Mouse (Mus musculus): ENCODE results near the gene Cabp7. TPM values are rescaled to one million over a fixed set of nuclear protein-coding genes. Genes with fewer than 3 reads are reported as not detected.
"Not testable (repeated sequence)": the region's sequence is repeated elsewhere in the genome, so short reads cannot be mapped to it uniquely, and the experiment has no call there.

Cabp7 gene
- polyA plus RNA-seq, 1 experiment = not detected

DNA sequence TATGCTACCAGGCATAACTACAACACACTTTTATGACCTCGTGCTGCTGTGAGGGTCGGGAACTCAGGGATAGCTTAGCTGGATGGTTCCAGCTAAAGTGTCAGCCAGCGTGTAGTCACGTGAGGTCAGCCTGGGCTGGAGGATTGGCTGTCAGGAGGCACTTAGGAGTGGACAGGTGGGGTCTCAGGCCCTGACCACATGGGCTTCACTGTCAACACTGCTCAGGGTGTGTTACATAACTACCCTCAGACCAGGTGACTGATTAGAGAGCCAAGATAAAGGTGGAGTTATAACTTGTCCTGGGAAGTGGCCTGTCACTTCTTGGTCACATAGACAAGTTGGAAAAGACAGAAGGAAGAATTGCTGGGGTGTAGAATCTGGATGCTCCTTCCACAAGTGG is 31.0 kb downstream of the Cabp7 start:
- TF ChIP-seq POLR2A (IDR thresholded peaks at IDR 0.05; ENCODE audit: low read depth, low read length) = no peak
- TF ChIP-seq CTCF (IDR thresholded peaks at IDR 0.05; ENCODE audit: borderline replicate concordance, insufficient read depth, low read length) = no peak
- Histone ChIP-seq H3K4me3 (ENCODE audit: insufficient read depth, low read length) (no peak overlapping the region), H3K4me1 (ENCODE audit: control insufficient read depth, insufficient read depth, low read length) (no peaks in the 10 kb centered on the region)

DNA sequence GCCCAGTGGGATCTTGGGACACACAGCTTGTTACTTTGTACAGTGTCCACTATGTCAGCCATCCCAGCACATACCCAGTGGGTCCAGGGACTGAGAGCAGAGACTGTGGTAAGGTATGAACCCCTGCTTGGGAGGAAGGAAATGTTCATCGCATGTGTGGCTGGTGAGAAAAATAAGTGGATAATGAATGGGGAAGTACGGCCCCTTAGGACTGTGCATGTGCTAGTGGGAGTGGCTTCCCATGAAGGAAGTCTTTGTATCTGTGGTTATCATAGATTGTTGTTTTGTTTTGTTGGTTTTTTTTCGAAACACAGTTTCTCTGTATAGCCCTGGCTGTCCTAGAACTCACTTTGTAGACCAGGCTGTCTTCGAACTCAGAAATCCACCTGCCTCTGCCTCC is 31.9 kb downstream of the Cabp7 start:
- no peak overlapping the region for H3K4me3 ChIP-seq (ENCODE audit: insufficient read depth, low read length)
- H3K27ac ChIP-seq (ENCODE audit: insufficient read depth, low read length) = no peak overlapping the region
- no peaks in the 10 kb centered on the region for H3K4me1 ChIP-seq (ENCODE audit: control insufficient read depth, insufficient read depth, low read length)
- TF ChIP-seq POLR2A (IDR thresholded peaks at IDR 0.05; ENCODE audit: low read depth, low read length) (no peak), CTCF (IDR thresholded peaks at IDR 0.05; ENCODE audit: borderline replicate concordance, insufficient read depth, low read length) (no peak)

More for the DNA sequence above, 31.0 kb downstream of the Cabp7 start:
- H3K27ac ChIP-seq (ENCODE audit: insufficient read depth, low read length) = no peak overlapping the region

GRCm38 (mm10) chr11:4712822-4713221 is 33.8 kb downstream of the Cabp7 start:
- TF ChIP-seq POLR2A (IDR thresholded peaks at IDR 0.05; ENCODE audit: low read depth, low read length) (no peak), CTCF (IDR thresholded peaks at IDR 0.05; ENCODE audit: borderline replicate concordance, insufficient read depth, low read length) (no peak)
- no peak overlapping the region for H3K4me3 ChIP-seq (ENCODE audit: insufficient read depth, low read length)
- H3K27ac ChIP-seq (ENCODE audit: insufficient read depth, low read length) = no peak overlapping the region
- H3K4me1 ChIP-seq (ENCODE audit: control insufficient read depth, insufficient read depth, low read length) = no peaks in the 10 kb centered on the region

DNA sequence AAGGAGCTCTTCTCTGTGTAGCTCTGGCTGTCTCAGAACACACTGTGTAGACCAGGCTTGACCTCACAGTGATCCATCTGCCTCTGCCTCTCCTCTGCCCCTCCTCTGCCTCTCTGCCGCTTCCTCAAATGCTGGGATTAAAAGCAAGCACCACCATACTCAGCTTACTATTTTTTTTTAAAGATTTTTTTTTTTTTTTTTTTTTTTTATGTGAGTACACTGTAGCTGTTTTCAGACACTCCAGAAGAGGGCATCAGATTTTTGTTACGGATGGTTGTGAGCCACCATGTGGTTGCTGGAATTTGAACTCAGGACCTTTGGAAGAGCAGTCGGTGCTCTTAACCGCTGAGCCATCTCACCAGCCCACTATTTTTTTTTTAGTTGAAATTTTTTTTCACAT is 36.4 kb downstream of the Cabp7 start:
- H3K4me3 ChIP-seq (ENCODE audit: insufficient read depth, low read length); H3K4me1 ChIP-seq (ENCODE audit: control insufficient read depth, insufficient read depth, low read length); H3K27ac ChIP-seq (ENCODE audit: insufficient read depth, low read length): not testable (repeated sequence)

DNA sequence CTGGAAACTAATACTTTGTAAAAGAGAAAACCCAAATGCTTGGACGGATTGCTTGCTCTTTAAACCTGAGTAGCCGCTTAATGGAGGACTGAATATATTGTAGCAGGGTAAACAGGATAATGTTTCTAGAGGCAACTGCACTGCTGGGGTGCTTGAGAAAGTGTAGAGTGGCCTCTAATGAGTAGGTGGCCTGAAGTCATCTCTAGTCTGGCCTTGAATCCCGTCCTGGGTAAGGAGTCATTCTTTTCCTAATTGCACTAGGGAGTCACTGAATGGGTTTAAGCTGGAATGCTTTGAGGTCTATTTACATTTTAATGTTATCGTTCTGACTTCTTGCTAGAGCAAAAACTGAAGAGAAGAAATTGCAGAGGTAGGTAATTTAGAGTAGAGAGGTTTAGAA is 41.4 kb downstream of the Cabp7 start:
- TF ChIP-seq CTCF (IDR thresholded peaks at IDR 0.05; ENCODE audit: borderline replicate concordance, insufficient read depth, low read length) (no peak), POLR2A (IDR thresholded peaks at IDR 0.05; ENCODE audit: low read depth, low read length) (no peak)
- 0 out of 2 replicates have a peak overlapping the region, but pooled peaks have one; percentile 16 for H3K27ac ChIP-seq (ENCODE audit: insufficient read depth, low read length)
- H3K4me3 ChIP-seq (ENCODE audit: insufficient read depth, low read length) = peak overlapping the region; percentile 80
- peaks cover 2% of the 10 kb centered on the region; the same call in 1 of the 2 replicates for H3K4me1 ChIP-seq (ENCODE audit: control insufficient read depth, insufficient read depth, low read length)

DNA sequence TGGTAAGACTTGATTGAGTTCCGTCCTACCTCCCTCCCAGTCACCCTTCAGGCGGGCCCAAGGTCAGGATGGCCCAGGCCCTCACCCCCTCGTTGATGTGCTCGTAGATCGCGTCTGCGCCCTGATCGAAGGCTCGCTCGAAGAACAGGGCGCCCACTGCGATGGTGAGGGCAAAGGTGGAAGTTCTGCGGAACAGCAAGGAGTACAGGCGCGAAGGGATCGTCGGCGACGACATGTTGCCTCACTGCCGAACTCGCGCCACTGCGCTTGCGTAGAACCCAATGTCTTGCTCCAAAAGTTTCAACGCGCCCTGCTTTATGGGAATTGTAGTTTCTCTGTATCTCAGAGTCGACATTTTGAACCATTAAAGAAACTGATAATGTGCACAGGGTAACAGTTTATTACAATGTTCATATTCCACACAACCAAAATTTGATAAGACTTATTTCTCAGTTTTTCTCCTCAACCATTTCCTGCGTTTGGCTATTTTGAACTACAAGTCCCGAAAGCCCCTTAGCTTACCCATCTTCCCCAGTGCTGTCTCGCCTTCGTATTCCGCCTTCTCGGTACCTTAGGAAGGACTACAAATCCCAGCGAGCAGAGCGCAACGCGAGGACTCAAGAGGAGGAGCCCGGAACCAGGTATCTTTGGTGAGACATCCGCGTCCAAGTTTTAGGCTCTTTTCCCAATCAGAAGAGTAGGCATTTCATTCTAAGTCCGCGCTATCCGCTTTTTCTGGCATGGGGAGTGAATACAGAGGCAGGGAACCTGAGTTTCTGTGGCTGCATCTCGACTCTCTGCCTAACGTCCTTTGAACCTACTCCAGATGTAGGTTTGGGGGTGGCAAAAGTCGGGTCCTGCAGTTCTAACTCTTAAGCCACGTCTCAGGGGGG is 42.3 kb downstream of the Cabp7 start, which contains the start of the genes Uqcr10 and Zmat5:
Gene Uqcr10 (minus strand): TSS at position 271 of the 893 bp plus-strand sequence.
Gene Zmat5 (plus strand): TSS at position 607 of the 893 bp plus-strand sequence.
- TF ChIP-seq POLR2A (IDR thresholded peaks at IDR 0.05; ENCODE audit: low read depth, low read length) = peak; percentile 99
- no peak for TF ChIP-seq CTCF (IDR thresholded peaks at IDR 0.05; ENCODE audit: borderline replicate concordance, insufficient read depth, low read length)
- peak within 1 kb of the TSS; percentile 80 for H3K4me3 ChIP-seq (ENCODE audit: insufficient read depth, low read length)
- H3K27ac ChIP-seq (ENCODE audit: insufficient read depth, low read length) = peak within 1 kb of the TSS; percentile 16; the same call in 1 of the 2 replicates
- H3K4me1 ChIP-seq (ENCODE audit: control insufficient read depth, insufficient read depth, low read length) = peaks cover 2% of the 10 kb centered on the region; the same call in 1 of the 2 replicates

DNA sequence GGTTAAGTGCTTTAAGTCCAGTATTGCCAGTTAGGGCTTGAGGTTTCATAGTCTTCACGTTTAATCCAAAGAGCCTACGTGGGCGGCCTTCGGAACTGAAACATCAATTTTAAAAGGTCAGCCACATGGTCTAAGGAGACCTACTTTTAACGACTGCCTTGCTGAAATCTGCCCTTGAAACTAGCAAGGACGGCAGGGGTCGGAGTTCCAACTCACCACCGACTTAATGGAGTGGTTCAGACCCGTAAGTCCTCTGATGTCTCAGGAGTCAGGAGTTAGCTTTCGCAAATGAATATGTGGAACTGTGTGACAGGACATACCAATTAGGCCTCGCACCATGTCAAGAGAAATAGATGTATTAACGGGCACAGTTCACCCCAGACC is 42.9 kb downstream of the Cabp7 start:
- Histone ChIP-seq H3K27ac (ENCODE audit: insufficient read depth, low read length) (no peak overlapping the region), H3K4me3 (ENCODE audit: insufficient read depth, low read length) (peak overlapping the region; percentile 72), H3K4me1 (ENCODE audit: control insufficient read depth, insufficient read depth, low read length) (peaks cover 2% of the 10 kb centered on the region; the same call in 1 of the 2 replicates)
- TF ChIP-seq CTCF (IDR thresholded peaks at IDR 0.05; ENCODE audit: borderline replicate concordance, insufficient read depth, low read length) (no peak), POLR2A (IDR thresholded peaks at IDR 0.05; ENCODE audit: low read depth, low read length) (no peak)

- Histone ChIP-seq H3K4me3 (ENCODE audit: insufficient read depth, low read length) (no peak overlapping the region), H3K4me1 (ENCODE audit: control insufficient read depth, insufficient read depth, low read length) (peaks cover 5% of the 10 kb centered on the region), H3K27ac (ENCODE audit: insufficient read depth, low read length) (no peak overlapping the region)
- TF ChIP-seq POLR2A (IDR thresholded peaks at IDR 0.05; ENCODE audit: low read depth, low read length) (no peak), CTCF (IDR thresholded peaks at IDR 0.05; ENCODE audit: borderline replicate concordance, insufficient read depth, low read length) (no peak)
These were observed 45.9 kb downstream of the Cabp7 start for GRCm38 (mm10) chr11:4700726-4701125.

DNA sequence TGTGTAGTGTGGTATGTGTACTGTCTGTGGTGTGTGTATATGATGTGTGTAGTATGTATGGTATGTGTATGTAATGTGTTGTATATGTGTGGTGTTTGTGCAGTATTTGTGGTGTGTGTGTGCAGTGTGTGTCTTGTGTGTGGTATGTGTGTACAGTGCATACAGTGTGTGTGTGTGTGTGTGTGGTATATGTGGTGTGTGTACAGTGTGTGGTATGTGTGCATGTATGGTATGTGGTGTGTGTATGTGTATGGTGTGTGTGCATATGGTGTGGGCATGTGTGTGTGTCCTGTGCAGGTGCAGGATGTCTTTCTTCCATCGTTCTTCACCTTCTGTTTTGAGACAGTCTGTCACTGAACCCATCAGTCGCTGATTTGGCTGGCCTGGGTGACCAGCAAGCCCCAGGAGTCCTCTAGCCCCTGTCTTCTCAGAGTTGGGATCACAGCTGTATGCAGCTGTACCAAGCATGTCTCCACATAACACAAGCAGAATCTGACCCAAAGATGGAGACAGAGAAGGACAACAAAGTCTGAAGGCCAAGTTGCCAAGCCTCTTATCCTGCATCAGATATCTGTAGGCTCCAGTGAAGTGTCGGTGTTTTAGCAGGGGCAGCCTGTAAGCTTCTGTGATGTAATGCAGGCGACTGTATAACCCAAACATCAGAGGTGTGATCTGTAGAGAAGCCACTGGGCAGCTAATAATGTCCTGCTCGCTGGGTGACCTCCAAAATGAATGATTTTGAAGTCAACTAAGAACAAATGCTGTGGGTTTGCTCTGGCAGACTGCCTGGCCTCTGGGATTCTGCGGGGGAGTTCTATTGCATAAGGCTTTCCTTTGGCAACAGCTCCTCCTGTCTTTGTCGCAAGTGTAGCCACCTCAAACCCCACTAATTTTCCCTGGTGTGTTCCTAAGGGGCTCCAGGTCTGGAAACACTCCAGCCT is 49.3 kb downstream of the Cabp7 start:
- TF ChIP-seq POLR2A (IDR thresholded peaks at IDR 0.05; ENCODE audit: low read depth, low read length) (no peak), CTCF (IDR thresholded peaks at IDR 0.05; ENCODE audit: borderline replicate concordance, insufficient read depth, low read length) (no peak)
- Histone ChIP-seq H3K4me1 (ENCODE audit: control insufficient read depth, insufficient read depth, low read length) (peaks cover 3% of the 10 kb centered on the region), H3K4me3 (ENCODE audit: insufficient read depth, low read length) (no peak overlapping the region), H3K27ac (ENCODE audit: insufficient read depth, low read length) (no peak overlapping the region)

Data from embryonic fibroblast, embryonic 13.5 days (primary cell).